Mouse (Mus musculus) testis, adult 2 months (tissue): ENCODE measurements at regions not wholly inside any gene's neighbourhood (a gene's known extent, or its start where the extent isn't known, plus 50 kb on each side); places are given as distances from the start of the nearest gene placed in this dataset.
A peak's percentile ranks its signal among the peaks of the same experiment; 100 is the strongest.

Experiments
- H3K27ac ChIP-seq: fragments of 200-500 bp; 2 replicates; pipeline ENCODE4 v1.5.1; 2012; ENCODE audit warnings: low read depth, low read length; ENCODE audit not compliant: control insufficient read depth, insufficient read depth
- H3K27me3 ChIP-seq: fragments of 200-500 bp; 2 replicates; pipeline ENCODE4 v1.6.1; 2012; ENCODE audit warnings: mild to moderate bottlenecking, low read length, moderate library complexity; ENCODE audit not compliant: control insufficient read depth, insufficient read depth
- H3K36me3 ChIP-seq: fragments of 200-500 bp; 2 replicates; pipeline ENCODE4 v1.6.1; 2012; ENCODE audit warnings: mild to moderate bottlenecking, low read length; ENCODE audit not compliant: control insufficient read depth, insufficient read depth
- H3K4me1 ChIP-seq: fragments of 200-500 bp; 2 replicates; pipeline ENCODE4 v1.6.1; 2012; ENCODE audit warnings: low read length; ENCODE audit not compliant: control insufficient read depth, insufficient read depth
- H3K4me3 ChIP-seq: fragments of 200-500 bp; 2 replicates; pipeline ENCODE4 v1.5.1; 2012; ENCODE audit warnings: low read depth, mild to moderate bottlenecking, low read length, moderate library complexity, mixed read lengths; ENCODE audit not compliant: control insufficient read depth
- CTCF ChIP-seq: fragments of 200-500 bp; IDR thresholded peaks from 2 replicates; pipeline ENCODE4 v1.5.1; 2012; ENCODE audit warnings: low read depth, mild to moderate bottlenecking, inconsistent platforms, low read length, moderate library complexity; ENCODE audit not compliant: control insufficient read depth, insufficient read depth, insufficient replicate concordance
- POLR2A ChIP-seq: fragments of 200-500 bp; IDR thresholded peaks from 2 replicates; pipeline ENCODE4 v1.6.1; 2012; ENCODE audit warnings: low read depth, mild to moderate bottlenecking, inconsistent platforms, low read length, moderate library complexity; ENCODE audit not compliant: control insufficient read depth

DNA sequence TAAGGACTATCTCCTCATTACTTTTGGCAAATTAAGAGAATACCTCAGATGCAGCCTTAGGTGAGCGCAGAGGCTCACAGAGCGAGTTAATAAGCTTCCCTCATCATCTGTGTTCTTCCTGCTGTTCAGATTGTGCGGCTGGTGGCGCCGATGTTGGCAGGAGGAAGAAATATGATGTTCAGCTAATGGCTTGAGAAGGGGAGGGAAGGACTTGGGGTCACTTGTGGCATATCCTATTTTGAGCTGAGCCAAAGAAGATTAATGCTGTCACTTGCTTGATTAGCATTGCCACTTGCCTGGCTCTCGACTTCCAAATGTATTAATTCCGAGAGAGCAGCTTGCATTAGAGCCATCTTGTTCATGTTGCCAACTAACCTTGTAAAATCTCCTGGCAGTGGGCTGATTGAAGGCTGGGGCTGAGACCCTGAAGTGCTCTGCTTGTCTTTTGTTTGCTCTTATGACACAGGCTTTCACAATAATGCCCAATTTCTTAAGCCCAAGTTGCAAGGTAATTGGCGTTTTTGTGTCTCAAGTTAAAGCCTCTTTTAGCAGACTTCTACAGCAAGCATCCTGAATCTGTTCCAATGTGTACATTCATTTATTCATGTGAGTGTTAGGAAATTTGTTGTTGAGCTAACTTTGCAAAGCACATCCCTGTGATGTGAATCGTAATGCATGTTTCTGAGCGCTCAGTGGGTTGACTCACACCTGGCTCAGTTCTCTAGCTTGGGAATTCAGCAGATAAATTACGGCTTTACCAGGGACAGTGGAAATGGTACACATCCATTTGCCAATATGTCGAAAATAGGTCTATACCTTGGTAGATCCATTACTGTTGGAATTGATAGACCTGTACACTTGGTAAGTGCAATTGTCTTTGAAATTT, 167.6 kb downstream of the Fam173b start:
- H3K4me3 ChIP-seq = no peak overlapping the region
- no peaks in the 10 kb centered on the region for H3K4me1 ChIP-seq
- no peaks in the 10 kb centered on the region for H3K27me3 ChIP-seq
- H3K36me3 ChIP-seq = no peaks in the 10 kb centered on the region
- TF ChIP-seq POLR2A = no peak
- TF ChIP-seq CTCF = no peak
- H3K27ac ChIP-seq = no peak overlapping the region

DNA sequence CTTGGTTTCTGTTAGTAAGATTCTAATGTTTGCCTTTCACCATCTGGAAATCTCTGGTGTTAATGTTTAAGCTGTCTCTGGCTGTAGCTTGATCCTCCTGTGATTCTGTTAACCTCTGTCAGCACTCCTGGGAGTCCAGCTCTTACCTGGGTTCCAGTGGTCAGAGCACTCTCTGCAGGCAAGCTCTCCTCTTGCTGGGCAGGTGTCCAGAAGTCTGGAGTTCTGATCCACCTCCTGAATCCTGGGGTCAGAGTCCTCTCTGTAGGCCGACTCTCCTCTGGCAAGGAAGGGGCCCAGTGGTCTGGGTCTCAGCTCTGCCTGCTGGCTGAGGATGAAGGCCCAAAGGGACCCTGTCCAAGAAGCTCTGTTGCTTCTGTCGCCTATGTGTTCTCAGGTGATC, 181.4 kb downstream of the Fam173b start:
- H3K27ac ChIP-seq = no peak overlapping the region
- H3K27me3 ChIP-seq = no peaks in the 10 kb centered on the region
- H3K4me3 ChIP-seq = no peak overlapping the region
- TF ChIP-seq POLR2A (no peak), CTCF (no peak)
- H3K36me3 ChIP-seq = no peaks in the 10 kb centered on the region
- no peaks in the 10 kb centered on the region for H3K4me1 ChIP-seq

DNA sequence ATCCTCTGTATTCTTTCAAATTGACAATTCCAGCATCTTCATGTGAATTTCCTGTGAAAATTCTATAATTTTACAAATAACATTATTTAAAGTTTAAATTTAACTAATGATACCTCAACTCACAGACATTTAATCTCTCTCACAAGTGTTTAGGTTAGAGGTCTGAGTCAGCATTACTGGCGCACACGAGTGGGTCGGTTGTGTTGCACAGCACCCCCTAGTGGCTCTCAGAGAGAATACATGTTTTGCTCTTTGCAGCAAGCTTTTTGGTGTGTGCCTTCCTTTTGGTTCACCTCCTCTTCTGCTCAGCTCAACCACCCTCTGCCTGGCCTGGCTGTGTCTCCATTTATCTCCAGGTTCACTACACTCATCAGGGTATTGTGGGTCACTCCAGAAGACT, 183.4 kb downstream of the Fam173b start:
- TF ChIP-seq POLR2A = no peak
- TF ChIP-seq CTCF = peak; percentile 69; the same call in 1 of the 2 replicates
- Histone ChIP-seq H3K4me1 (no peaks in the 10 kb centered on the region), H3K27ac (no peak overlapping the region), H3K27me3 (no peaks in the 10 kb centered on the region), H3K36me3 (no peaks in the 10 kb centered on the region), H3K4me3 (no peak overlapping the region)

DNA sequence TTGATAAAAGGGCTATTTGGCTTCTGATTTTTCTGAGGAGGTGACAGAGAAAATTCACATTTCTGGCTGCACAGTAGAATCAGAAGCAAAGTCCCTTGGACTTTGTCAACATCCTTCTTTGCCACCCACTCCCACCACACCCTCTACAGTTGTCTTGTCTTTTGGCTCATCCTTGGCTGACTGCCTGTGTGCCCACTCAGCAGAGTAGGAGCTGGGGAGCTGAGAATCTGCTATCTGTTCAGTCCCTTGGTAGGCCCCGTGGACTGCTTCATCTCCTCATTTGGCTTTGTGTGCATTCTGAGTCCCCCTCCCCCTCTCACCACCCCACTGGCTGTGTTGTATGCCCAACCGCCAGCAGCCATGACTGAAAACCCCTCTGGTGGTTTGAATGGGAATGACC, 197.2 kb downstream of the Fam173b start:
- no peak for TF ChIP-seq POLR2A
- no peak for TF ChIP-seq CTCF
- H3K27me3 ChIP-seq = no peaks in the 10 kb centered on the region

DNA sequence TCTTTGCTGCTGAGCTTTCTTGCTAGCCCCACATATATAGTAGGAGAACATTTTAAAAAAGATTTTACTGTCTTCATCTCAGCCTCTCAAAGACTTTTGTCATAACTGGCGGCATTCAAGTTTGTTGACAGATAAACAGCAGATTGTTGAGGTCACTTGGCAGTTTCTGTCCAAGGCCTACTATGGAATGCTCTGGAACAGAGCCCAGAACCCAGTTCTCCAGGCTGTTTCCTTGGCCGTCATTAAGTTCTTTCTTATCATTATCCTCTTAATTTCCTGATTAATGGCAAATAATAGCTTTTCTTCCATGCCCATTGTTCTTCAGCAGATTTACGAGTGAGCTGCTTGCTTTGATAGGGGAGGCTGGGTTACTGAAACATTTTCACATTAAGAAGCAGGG, 203.9 kb downstream of the Fam173b start:
- TF ChIP-seq POLR2A (no peak), CTCF (no peak)
- no peak overlapping the region for H3K27ac ChIP-seq
- H3K4me3 ChIP-seq = no peak overlapping the region
- H3K36me3 ChIP-seq = no peaks in the 10 kb centered on the region
- H3K4me1 ChIP-seq = no peaks in the 10 kb centered on the region
- H3K27me3 ChIP-seq = no peaks in the 10 kb centered on the region

More for the DNA sequence above, 197.2 kb downstream of the Fam173b start:
- no peak overlapping the region for H3K4me3 ChIP-seq
- no peaks in the 10 kb centered on the region for H3K4me1 ChIP-seq
- no peak overlapping the region for H3K27ac ChIP-seq
- H3K36me3 ChIP-seq = no peaks in the 10 kb centered on the region

DNA sequence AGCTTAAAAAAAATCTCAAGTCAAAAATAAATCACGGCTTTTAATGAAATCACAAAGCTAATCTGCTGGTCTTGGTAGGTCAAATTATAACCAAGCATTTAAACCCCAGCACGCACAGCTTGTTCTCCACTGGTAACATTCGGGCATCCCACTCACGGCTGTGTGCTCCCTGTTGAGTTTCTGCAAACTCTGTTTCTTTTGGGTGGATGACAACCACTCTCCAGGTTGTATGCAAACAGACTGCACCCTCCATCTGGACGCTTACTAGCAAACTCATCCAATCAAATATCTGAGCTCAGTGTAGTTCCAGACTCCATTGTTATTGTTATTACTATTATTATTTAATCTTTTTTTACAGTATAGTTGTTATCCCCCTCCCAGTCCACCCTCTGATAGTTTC, 213.9 kb downstream of the Fam173b start:
- no peaks in the 10 kb centered on the region for H3K4me1 ChIP-seq
- TF ChIP-seq POLR2A = no peak
- no peak for TF ChIP-seq CTCF
- no peak overlapping the region for H3K4me3 ChIP-seq
- no peak overlapping the region for H3K27ac ChIP-seq
- H3K36me3 ChIP-seq = no peaks in the 10 kb centered on the region
- H3K27me3 ChIP-seq = no peaks in the 10 kb centered on the region

DNA sequence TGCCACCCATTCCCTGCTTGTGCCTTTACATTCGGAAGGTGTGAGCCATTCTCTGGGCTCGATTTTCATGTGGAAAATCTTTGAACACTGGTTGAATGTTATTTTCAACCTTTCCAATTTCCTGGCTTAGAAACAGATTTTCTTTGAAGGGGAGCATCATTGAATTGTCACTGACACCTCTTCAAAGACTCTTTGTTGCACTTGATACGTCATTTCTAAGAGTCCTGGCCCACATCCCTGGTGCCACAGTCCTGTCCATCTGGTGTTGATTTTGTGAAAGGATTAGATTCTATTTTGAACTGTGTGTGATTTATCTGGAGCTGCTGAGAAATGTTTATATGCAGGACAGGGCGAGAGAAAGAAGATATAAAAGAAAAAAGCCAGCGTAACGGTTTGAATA, 217.6 kb downstream of the Fam173b start:
- Histone ChIP-seq H3K36me3 (no peaks in the 10 kb centered on the region), H3K4me1 (no peaks in the 10 kb centered on the region), H3K27me3 (no peaks in the 10 kb centered on the region), H3K4me3 (no peak overlapping the region), H3K27ac (no peak overlapping the region)
- TF ChIP-seq CTCF = no peak
- TF ChIP-seq POLR2A = no peak
